Mouse (Mus musculus): ENCODE data around the gene Xylt2. TPM values are rescaled to one million over a fixed set of nuclear protein-coding genes. Genes with fewer than 3 reads are reported as not detected.

The Xylt2 gene
- total RNA-seq, 2 experiments from 2014 or later, result 21.8 to 25.7 TPM

GRCm38 (mm10) chr11:94622162-94622561 is 55.2 kb downstream of the Xylt2 start:
- intact Hi-C loops (cut with DNase I), result no loop called here
- DNase-seq (ENCODE audit: extremely low spot score in 1 of 2, low spot score in 2 of 2), result no peak

GRCm38 (mm10) chr11:94621458-94621852 is 55.9 kb downstream of the Xylt2 start:
- intact Hi-C loops (cut with DNase I), result no loop called here
- DNase-seq (ENCODE audit: extremely low spot score in 1 of 2, low spot score in 2 of 2), result no peak

- DNase-seq (ENCODE audit: extremely low spot score in 1 of 2, low spot score in 2 of 2), result no peak
- intact Hi-C loops (cut with DNase I), result no loop called here
Measured at GRCm38 (mm10) chr11:94620766-94621457, 56.4 kb downstream of the Xylt2 start.

- intact Hi-C loops (cut with DNase I), result no loop called here
- no peak for DNase-seq (ENCODE audit: extremely low spot score in 1 of 2, low spot score in 2 of 2)
Measured at GRCm38 (mm10) chr11:94617646-94618045, 59.7 kb downstream of the Xylt2 start.

- intact Hi-C loops (cut with DNase I), result no loop called here
- DNase-seq (ENCODE audit: extremely low spot score in 1 of 2, low spot score in 2 of 2), result no peak
Measured at GRCm38 (mm10) chr11:94615494-94615893, 61.8 kb downstream of the Xylt2 start.

- intact Hi-C loops (cut with DNase I), result no loop called here
- no peak for DNase-seq (ENCODE audit: extremely low spot score in 1 of 2, low spot score in 2 of 2)
Measured at GRCm38 (mm10) chr11:94614603-94615002, 62.7 kb downstream of the Xylt2 start.

Other genes with a start within 250 kb of the Xylt2 start
- gene Cacna1g, start 203.3 kb downstream of the Xylt2 start, total RNA-seq (2021), result 100 to 1,000 TPM; 143 to 151 TPM
- gene Spata20, start 191.3 kb downstream of the Xylt2 start, total RNA-seq (2021), result 1 to 10 TPM in 1 of 2 experiments, under 1 TPM in 1; 0.92 to 1.5 TPM
- 1 to 10 TPM; 1.6 to 1.8 TPM for gene Epn3, start 177.5 kb downstream of the Xylt2 start, total RNA-seq (2021)
- 1 to 10 TPM; 1.4 to 1.6 TPM for gene Mycbpap, start 155.8 kb downstream of the Xylt2 start, total RNA-seq (2021)
- gene Rsad1, start 128.3 kb downstream of the Xylt2 start, total RNA-seq (2021), result 10 to 100 TPM; 15.9 to 18.7 TPM
- under 1 TPM; 0.26 to 0.49 TPM for gene Chad, start 112.5 kb downstream of the Xylt2 start, total RNA-seq (2021)
- 10 to 100 TPM; 13.8 to 16.3 TPM for gene Acsf2, start 75.6 kb downstream of the Xylt2 start, total RNA-seq (2021)
- 10 to 100 TPM; 91.5 to 94.8 TPM for gene Lrrc59, start 47.7 kb downstream of the Xylt2 start, total RNA-seq (2021)
- gene Mrpl27, start 23.7 kb downstream of the Xylt2 start, total RNA-seq (2021), result 10 to 100 TPM; 59.6 to 60.8 TPM
- gene Eme1, start 23.6 kb downstream of the Xylt2 start, total RNA-seq (2021), result under 1 TPM; 0.28 to 0.86 TPM
- gene Gm11541, start 27.0 kb upstream of the Xylt2 start, total RNA-seq (2021), result not detected
- under 1 TPM in 1 of 2 experiments, not detected in 1; 0.28 TPM for gene Cdc34b, start 64.3 kb upstream of the Xylt2 start, total RNA-seq (2021)
- gene Tmem92, start 105.2 kb upstream of the Xylt2 start, total RNA-seq (2021), result under 1 TPM; 0.21 to 0.61 TPM

Measured in left cerebral cortex, postnatal 10 days (tissue).